Mouse (Mus musculus) limb, embryonic 12.5 days (tissue): ENCODE results near the gene Ankrd12. TPM values are rescaled to one million over a fixed set of nuclear protein-coding genes. Genes with fewer than 3 reads are reported as not detected.

Source experiments
- ATAC-seq: fragments of 200-750 bp; cut with Nextera tagmentation; 2 replicates; pipeline ENCODE4 v1.8.0; 2017; ENCODE audit warnings: low read depth, moderate TSS enrichment; ENCODE audit not compliant: insufficient number of reproducible peaks, insufficient read depth, low FRiP score, low TSS enrichment
- H3K27ac ChIP-seq: fragments of 300-500 bp; sonication (generic); 2 replicates; pipeline ENCODE4 v1.5.1; 2016; ENCODE audit warnings: mild to moderate bottlenecking, moderate library complexity
- H3K27me3 ChIP-seq: fragments of 300-500 bp; sonication (generic); 2 replicates; pipeline ENCODE4 v1.6.1; 2016; ENCODE audit warnings: mild to moderate bottlenecking, moderate library complexity
- H3K36me3 ChIP-seq: fragments of 300-500 bp; sonication (generic); 2 replicates; pipeline ENCODE4 v1.6.1; 2016; ENCODE audit warnings: mild to moderate bottlenecking, moderate library complexity
- H3K4me1 ChIP-seq: fragments of 300-500 bp; sonication (generic); replicated peaks from 2 replicates; pipeline ENCODE4 v1.6.1; 2016
- H3K4me2 ChIP-seq: fragments of 300-500 bp; sonication (generic); 2 replicates; pipeline ENCODE4 v1.6.1; 2016; ENCODE audit warnings: mild to moderate bottlenecking, moderate library complexity
- H3K4me3 ChIP-seq: fragments of 300-500 bp; sonication (generic); replicated peaks from 2 replicates; pipeline ENCODE4 v1.5.1; 2016; ENCODE audit warnings: mild to moderate bottlenecking
- H3K9ac ChIP-seq: fragments of 300-500 bp; sonication (generic); replicated peaks from 2 replicates; pipeline ENCODE4 v1.6.1; 2016; ENCODE audit warnings: mild to moderate bottlenecking, moderate library complexity
- H3K9me3 ChIP-seq: fragments of 300-500 bp; sonication (generic); 2 replicates; pipeline ENCODE4 v1.6.1; 2016; ENCODE audit warnings: mild to moderate bottlenecking, moderate library complexity
- WGBS: fragments of 180-500 bp; shearing (Covaris S2); methylation state at CpG from one replicate; pipeline ENCODE4 v1.1.7; 2016; 5-methylcytosine and 5-hydroxymethylcytosine counted together
- polyA plus RNA-seq: library from polyadenylated mRNA; unstranded; fragments of >200 nt; fragmentation: Nextera tagmentation; extraction: Ambion mirVana; gene quantifications from 2 replicates; pipeline ENCODE4 v1.2.1, GENCODE M21; 2016

Ankrd12 gene
- polyA plus RNA-seq, 1 experiment from 2014 or later: 25.0 TPM

- Histone ChIP-seq H3K4me2 (no peak overlapping the region), H3K36me3 (peaks cover 43% of the 10 kb centered on the region), H3K27me3 (no peaks in the 10 kb centered on the region), H3K27ac (no peak overlapping the region), H3K9ac (no peak overlapping the region), H3K4me1 (peaks cover 7% of the 10 kb centered on the region), H3K4me3 (no peak overlapping the region), H3K9me3 (no peaks in the 10 kb centered on the region)
- WGBS: 90% methylated on average over 2 of the region's 2 CpGs
- no peak for ATAC-seq
These were observed 131.5 kb downstream of the Ankrd12 start for GRCm38 (mm10) chr17:65945420-65945819.

DNA sequence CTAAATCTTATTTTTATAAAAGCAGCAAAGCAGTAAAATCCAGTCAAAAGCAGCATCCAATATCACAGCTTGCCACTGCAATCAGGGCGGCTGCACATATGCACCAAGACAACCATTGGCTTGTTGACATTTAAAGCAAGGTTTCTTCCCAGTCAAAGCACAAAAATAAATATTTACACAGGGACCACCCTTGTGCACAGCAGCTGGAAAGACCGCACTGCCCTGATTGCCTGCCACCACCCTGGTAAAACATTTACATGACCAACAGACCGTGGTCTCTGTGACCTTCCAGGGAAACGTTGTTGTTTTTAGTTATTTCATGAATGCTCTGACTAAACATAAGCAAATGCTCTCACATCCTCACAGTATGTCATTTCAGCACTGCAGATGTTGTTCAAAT, 134.5 kb downstream of the Ankrd12 start:
- Histone ChIP-seq H3K9ac (no peak overlapping the region), H3K4me3 (no peak overlapping the region), H3K9me3 (no peaks in the 10 kb centered on the region), H3K36me3 (peaks cover 46% of the 10 kb centered on the region), H3K27me3 (no peaks in the 10 kb centered on the region), H3K4me2 (no peak overlapping the region), H3K4me1 (peaks cover 12% of the 10 kb centered on the region), H3K27ac (peak overlapping the region; percentile 35; the same call in 1 of the 2 replicates)
- WGBS: 76% methylated on average over 4 of the region's 4 CpGs
- no peak for ATAC-seq

DNA sequence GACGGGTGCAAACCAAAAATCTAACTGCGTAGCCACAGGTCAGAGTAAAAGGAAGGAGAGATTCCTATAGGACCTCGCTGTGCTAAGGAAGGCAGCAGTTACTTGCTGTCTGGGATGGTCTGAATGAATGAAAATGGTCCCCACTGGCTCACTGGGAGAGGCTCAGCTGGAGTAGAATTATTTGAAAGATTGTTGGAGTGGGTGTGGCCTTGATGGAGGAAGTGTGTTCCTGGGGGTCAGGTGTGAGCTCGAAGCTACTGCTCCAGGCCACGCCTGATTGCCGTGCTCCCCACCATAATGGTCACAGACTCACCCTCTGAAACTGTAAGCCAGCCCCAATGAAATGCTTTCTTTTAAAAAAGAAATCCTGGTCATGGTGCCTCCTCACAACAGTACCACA, 135.6 kb downstream of the Ankrd12 start:
- Histone ChIP-seq H3K4me3 (no peak overlapping the region), H3K4me1 (peaks cover 12% of the 10 kb centered on the region), H3K27me3 (no peaks in the 10 kb centered on the region), H3K9me3 (no peaks in the 10 kb centered on the region), H3K9ac (no peak overlapping the region), H3K36me3 (peaks cover 46% of the 10 kb centered on the region), H3K4me2 (no peak overlapping the region), H3K27ac (0 out of 2 replicates have a peak overlapping the region, but pooled peaks have one; percentile 17)
- 90% methylated on average over 6 of the region's 6 CpGs for WGBS
- ATAC-seq: no peak

- Histone ChIP-seq H3K27ac (0 out of 2 replicates have a peak overlapping the region, but pooled peaks have one; percentile 50), H3K36me3 (peaks cover 45% of the 10 kb centered on the region)
These were observed 136.7 kb downstream of the Ankrd12 start for GRCm38 (mm10) chr17:65940221-65940620.

GRCm38 (mm10) chr17:65939461-65940192, 137.3 kb downstream of the Ankrd12 start:
- no peak overlapping the region for H3K4me2 ChIP-seq
- H3K9me3 ChIP-seq: no peaks in the 10 kb centered on the region
- peak overlapping the region; percentile 50; the same call in 1 of the 2 replicates for H3K27ac ChIP-seq
- peaks cover 12% of the 10 kb centered on the region for H3K4me1 ChIP-seq
- WGBS: 83% methylated on average over 14 of the region's 14 CpGs
- no peak overlapping the region for H3K4me3 ChIP-seq
- peaks cover 44% of the 10 kb centered on the region for H3K36me3 ChIP-seq
- no peak for ATAC-seq
- H3K9ac ChIP-seq: no peak overlapping the region
- no peaks in the 10 kb centered on the region for H3K27me3 ChIP-seq

More at GRCm38 (mm10) chr17:65940221-65940620, 136.7 kb downstream of the Ankrd12 start:
- Histone ChIP-seq H3K9me3 (no peaks in the 10 kb centered on the region), H3K4me2 (no peak overlapping the region), H3K4me1 (peaks cover 12% of the 10 kb centered on the region), H3K27me3 (no peaks in the 10 kb centered on the region), H3K4me3 (no peak overlapping the region), H3K9ac (no peak overlapping the region)
- 86% methylated on average over 12 of the region's 12 CpGs for WGBS
- ATAC-seq: no peak

- no peak for ATAC-seq
- Histone ChIP-seq H3K4me1 (peaks cover 5% of the 10 kb centered on the region; the same call in 1 of the 2 replicates), H3K4me2 (no peak overlapping the region), H3K27ac (no peak overlapping the region), H3K9me3 (no peaks in the 10 kb centered on the region), H3K4me3 (no peak overlapping the region), H3K36me3 (peaks cover 57% of the 10 kb centered on the region), H3K27me3 (no peaks in the 10 kb centered on the region), H3K9ac (no peak overlapping the region)
- 92% methylated on average over 9 of the region's 9 CpGs for WGBS
These were observed 139.2 kb downstream of the Ankrd12 start for GRCm38 (mm10) chr17:65937671-65938070.

- Histone ChIP-seq H3K36me3 (peaks cover 72% of the 10 kb centered on the region), H3K4me1 (no peaks in the 10 kb centered on the region; the same call in 1 of the 2 replicates), H3K27ac (no peak overlapping the region), H3K4me2 (no peak overlapping the region), H3K9ac (no peak overlapping the region), H3K27me3 (no peaks in the 10 kb centered on the region), H3K9me3 (no peaks in the 10 kb centered on the region), H3K4me3 (no peak overlapping the region)
- no peak for ATAC-seq
- 98% methylated on average over 2 of the region's 2 CpGs for WGBS
These were observed 143.1 kb downstream of the Ankrd12 start for GRCm38 (mm10) chr17:65933741-65934140.

DNA sequence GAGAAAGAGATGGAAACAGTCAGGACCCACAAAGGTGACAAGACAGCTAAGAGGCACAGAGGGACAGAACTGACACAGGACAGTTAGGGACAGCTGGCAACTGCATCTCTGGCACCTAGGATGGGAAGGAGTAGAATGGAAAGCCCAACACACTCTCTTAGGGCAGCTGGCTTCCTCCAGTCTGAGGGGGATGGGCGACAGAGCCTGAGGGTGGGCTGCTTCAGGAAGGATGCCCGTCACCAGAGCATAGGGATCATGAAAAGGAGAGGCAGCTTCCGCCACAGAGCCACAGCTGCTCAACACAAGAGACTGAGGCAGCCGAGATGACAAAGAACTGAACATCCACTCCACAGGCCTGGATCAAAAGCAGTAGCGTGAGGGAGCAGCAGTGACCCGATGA, 145.4 kb downstream of the Ankrd12 start:
- WGBS: 58% methylated on average over 6 of the region's 6 CpGs
- Histone ChIP-seq H3K4me3 (no peak overlapping the region), H3K9ac (peak overlapping the region; percentile 42; the same call in 1 of the 2 replicates), H3K27ac (no peak overlapping the region), H3K4me2 (no peak overlapping the region), H3K36me3 (peaks cover 78% of the 10 kb centered on the region), H3K27me3 (no peaks in the 10 kb centered on the region), H3K4me1 (no peaks in the 10 kb centered on the region; the same call in 1 of the 2 replicates), H3K9me3 (no peaks in the 10 kb centered on the region)
- ATAC-seq: no peak

DNA sequence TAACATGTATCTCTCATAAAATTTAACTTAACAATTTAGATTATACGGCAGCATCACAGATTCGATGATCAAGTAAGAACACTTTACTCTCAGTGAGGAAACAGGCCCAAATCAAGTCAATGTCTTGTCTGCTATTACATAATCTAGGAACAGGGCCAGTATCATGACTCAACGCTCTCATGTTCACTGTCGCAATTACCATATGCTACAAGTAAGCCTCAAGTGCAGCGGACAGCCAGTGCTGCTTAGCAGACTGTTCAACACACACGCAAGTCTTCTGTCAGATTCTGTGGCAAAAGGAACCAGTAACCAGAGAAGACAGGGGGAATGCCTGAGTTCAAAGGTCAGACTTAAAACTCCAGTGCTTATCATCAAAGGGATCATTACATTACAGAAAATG, 145.9 kb downstream of the Ankrd12 start:
- Histone ChIP-seq H3K4me3 (no peak overlapping the region), H3K4me2 (no peak overlapping the region), H3K27me3 (no peaks in the 10 kb centered on the region), H3K27ac (no peak overlapping the region), H3K36me3 (peaks cover 78% of the 10 kb centered on the region), H3K4me1 (no peaks in the 10 kb centered on the region; the same call in 1 of the 2 replicates), H3K9me3 (no peaks in the 10 kb centered on the region), H3K9ac (no peak overlapping the region)
- no peak for ATAC-seq
- 84% methylated on average over 6 of the region's 6 CpGs for WGBS

- Histone ChIP-seq H3K27ac (no peak overlapping the region), H3K9ac (no peak overlapping the region), H3K27me3 (no peaks in the 10 kb centered on the region), H3K36me3 (peaks cover 80% of the 10 kb centered on the region), H3K4me3 (no peak overlapping the region), H3K9me3 (no peaks in the 10 kb centered on the region), H3K4me1 (no peaks in the 10 kb centered on the region; the same call in 1 of the 2 replicates), H3K4me2 (no peak overlapping the region)
- ATAC-seq: no peak
- 85% methylated on average over 7 of the region's 7 CpGs for WGBS
These were observed 146.6 kb downstream of the Ankrd12 start for GRCm38 (mm10) chr17:65930158-65930826.

DNA sequence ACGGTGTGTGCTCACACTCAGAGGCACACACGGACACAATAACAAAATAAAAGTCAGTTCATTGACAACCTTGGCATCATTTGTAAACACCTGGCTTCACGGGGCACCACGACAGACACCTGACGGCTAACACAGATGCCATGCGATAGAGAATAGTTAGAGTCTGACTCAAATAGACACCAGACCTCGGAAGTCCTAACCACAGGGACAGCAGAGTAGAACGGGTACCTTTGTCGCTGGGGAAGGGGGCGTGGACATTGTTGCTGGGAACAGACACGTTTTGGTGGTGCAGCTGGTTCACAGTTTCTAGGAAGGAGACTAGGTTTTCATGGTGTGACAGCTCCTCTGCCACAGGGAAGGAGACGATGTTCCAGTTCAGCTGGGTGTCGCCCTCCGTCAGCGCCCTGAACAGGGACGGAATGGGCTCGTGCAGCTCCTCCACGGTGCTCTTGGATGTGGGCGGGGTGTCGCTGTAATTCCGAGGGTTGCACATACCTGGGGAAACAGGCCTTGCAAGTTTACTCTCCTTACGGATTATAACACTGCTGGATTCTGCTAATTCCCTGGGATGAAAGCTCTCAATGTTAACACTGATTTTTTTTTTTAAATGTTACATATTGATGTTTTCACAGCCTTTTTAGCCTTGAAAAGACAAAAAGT, 147.4 kb downstream of the Ankrd12 start:
- WGBS: 86% methylated on average over 22 of the region's 22 CpGs
- H3K9ac ChIP-seq: no peak overlapping the region
- H3K27me3 ChIP-seq: no peaks in the 10 kb centered on the region
- no peak overlapping the region for H3K27ac ChIP-seq
- no peaks in the 10 kb centered on the region for H3K9me3 ChIP-seq
- ATAC-seq: no peak
- no peak overlapping the region for H3K4me2 ChIP-seq
- H3K4me1 ChIP-seq: no peaks in the 10 kb centered on the region; the same call in 1 of the 2 replicates
- peaks cover 79% of the 10 kb centered on the region for H3K36me3 ChIP-seq
- H3K4me3 ChIP-seq: no peak overlapping the region
